Mouse (Mus musculus) forebrain, embryonic 10.5 days (tissue): ENCODE measurements around the gene Wdr25. TPM values are rescaled to one million over a fixed set of nuclear protein-coding genes. Genes with fewer than 3 reads are reported as not detected.
A peak's percentile ranks its signal among the peaks of the same experiment; 100 is the strongest.

Experiments
- DNase-seq: peaks from one replicate; pipeline ENCODE4 v3.0.0-alpha.2; 2017; ENCODE audit warnings: low spot score; ENCODE audit errors: extremely low spot score
- H3K27ac ChIP-seq: fragments of 300-500 bp; sonication (generic); 2 replicates; pipeline ENCODE4 v1.5.1; 2016; ENCODE audit warnings: mild to moderate bottlenecking
- H3K27me3 ChIP-seq: fragments of 300-500 bp; sonication (generic); 2 replicates; pipeline ENCODE4 v1.6.1; 2016; ENCODE audit warnings: mild to moderate bottlenecking; ENCODE audit not compliant: poor library complexity, severe bottlenecking
- H3K36me3 ChIP-seq: fragments of 300-500 bp; sonication (generic); replicated peaks from 2 replicates; pipeline ENCODE4 v1.6.1; 2016; ENCODE audit warnings: mild to moderate bottlenecking, moderate library complexity
- H3K4me1 ChIP-seq: fragments of 300-500 bp; sonication (generic); 2 replicates; pipeline ENCODE4 v1.6.1; 2016
- H3K4me3 ChIP-seq: fragments of 300-500 bp; sonication (generic); 2 replicates; pipeline ENCODE4 v1.5.1; 2016; ENCODE audit warnings: mild to moderate bottlenecking, moderate library complexity
- H3K9me3 ChIP-seq: fragments of 300-500 bp; sonication (generic); 2 replicates; pipeline ENCODE4 v1.6.1; 2016; ENCODE audit warnings: mild to moderate bottlenecking, moderate library complexity
- WGBS: fragments of 180-500 bp; shearing (Covaris S2); methylation state at CpG from one replicate; pipeline ENCODE4 v1.1.7; 2016; 5-methylcytosine and 5-hydroxymethylcytosine counted together
- polyA plus RNA-seq: library from polyadenylated mRNA; unstranded; fragments of >200 nt; fragmentation: Nextera tagmentation; extraction: Ambion mirVana; gene quantifications from 2 replicates; pipeline ENCODE4 v1.2.1, GENCODE M21; 2016

Wdr25 gene
- polyA plus RNA-seq, 1 experiment from 2014 or later: 9.9 TPM

DNA sequence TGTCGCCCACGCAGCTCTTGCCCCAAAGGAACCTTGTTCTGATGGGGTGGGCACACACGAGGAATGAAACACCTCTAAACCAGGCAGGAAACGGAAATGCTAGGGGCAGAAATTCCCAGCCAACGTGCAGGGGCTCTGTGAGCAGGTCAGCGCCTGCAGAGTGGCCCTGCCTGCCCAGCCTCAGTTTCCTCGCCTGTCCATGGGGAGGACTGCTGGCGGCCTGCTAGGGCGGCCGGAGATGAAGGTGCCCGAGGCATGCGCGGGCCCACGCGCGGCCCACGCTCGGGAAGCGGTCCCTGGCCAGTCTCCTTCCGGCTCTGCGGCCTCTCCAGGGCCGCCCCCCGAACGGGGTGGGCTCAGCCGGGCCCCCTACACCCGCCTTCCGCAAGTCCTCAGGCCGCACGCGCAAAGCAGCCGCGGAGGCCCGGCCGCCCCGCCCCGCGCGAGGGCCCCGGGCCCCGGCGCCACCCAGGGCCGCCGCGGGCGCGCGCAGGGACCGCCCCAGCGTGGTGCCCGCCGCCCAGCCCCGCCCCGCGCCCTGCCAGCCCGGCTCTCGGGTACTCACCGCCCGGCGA, 174.2 kb downstream of the Wdr25 start:
- Histone ChIP-seq H3K27ac (peak overlapping the region; percentile 89), H3K9me3 (no peaks in the 10 kb centered on the region; the same call in 1 of the 2 replicates), H3K36me3 (no peaks in the 10 kb centered on the region), H3K4me1 (peaks cover 20% of the 10 kb centered on the region), H3K27me3 (peaks cover 52% of the 10 kb centered on the region), H3K4me3 (peak overlapping the region; percentile 66)
- peak; percentile 46 for DNase-seq
- WGBS: 2% methylated on average over 51 of the region's 59 CpGs

DNA sequence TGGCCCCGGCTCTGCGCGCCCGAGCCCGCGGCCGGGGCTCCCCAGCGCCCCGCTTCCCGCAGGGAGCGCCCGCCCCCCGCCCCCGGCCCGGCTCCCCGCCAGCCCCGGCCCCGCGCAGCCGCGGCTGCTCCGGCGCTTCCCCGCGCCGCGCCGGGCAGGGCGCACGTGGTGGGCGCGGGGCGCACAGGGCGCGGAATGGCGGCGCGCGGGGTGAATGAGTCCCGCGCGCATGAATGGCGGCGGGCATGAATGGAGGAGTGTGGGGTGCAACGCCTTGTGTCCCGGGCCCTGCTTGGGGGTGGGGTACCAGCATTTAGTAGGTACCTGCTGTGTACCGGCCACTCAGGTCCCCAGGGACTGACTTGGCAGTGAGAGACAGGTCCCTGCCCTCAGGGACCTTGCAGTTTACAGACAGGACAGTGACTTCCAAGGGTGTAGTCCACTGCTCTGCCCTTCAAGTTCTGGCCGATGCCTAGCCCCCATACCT, 174.8 kb downstream of the Wdr25 start, which contains the start of gene Begain:
Gene Begain, minus strand, starts transcription at position 51 of the 487 bp plus-strand sequence.
- WGBS: 2% methylated on average over 48 of the region's 48 CpGs
- Histone ChIP-seq H3K4me3 (peak within 1 kb of the TSS; percentile 66), H3K27ac (peak within 1 kb of the TSS; percentile 89), H3K4me1 (peaks cover 20% of the 10 kb centered on the region), H3K36me3 (no peaks in the 10 kb centered on the region), H3K27me3 (peaks cover 55% of the 10 kb centered on the region), H3K9me3 (no peaks in the 10 kb centered on the region; the same call in 1 of the 2 replicates)
- no peak for DNase-seq

DNA sequence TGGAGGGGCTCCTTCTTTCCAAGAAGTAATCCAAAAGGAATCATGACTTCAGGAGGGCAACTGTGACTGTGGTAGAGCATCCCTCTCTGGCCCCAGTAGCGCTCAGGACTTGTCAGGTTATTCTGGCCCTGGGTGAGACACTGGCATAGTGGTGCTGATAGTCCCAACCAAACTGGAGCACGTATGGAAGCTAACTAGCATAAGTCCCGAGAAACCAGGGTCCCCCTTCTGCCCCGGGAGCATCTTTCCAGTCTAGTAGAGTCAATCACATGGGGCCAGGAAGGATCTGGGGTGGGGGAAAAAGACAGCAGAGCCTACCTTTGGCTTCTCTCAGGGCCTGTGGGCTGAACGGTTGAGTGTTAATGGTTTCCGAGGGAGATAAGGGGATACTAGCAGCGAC, 175.3 kb downstream of the Wdr25 start:
- Histone ChIP-seq H3K4me3 (peak overlapping the region; percentile 66), H3K36me3 (no peaks in the 10 kb centered on the region), H3K27ac (peak overlapping the region; percentile 89), H3K4me1 (peaks cover 20% of the 10 kb centered on the region), H3K9me3 (no peaks in the 10 kb centered on the region; the same call in 1 of the 2 replicates), H3K27me3 (peaks cover 56% of the 10 kb centered on the region)
- no peak for DNase-seq
- 80% methylated on average over 7 of the region's 7 CpGs for WGBS

- peaks cover 20% of the 10 kb centered on the region for H3K4me1 ChIP-seq
- H3K36me3 ChIP-seq: no peaks in the 10 kb centered on the region
- WGBS: 61% methylated on average over 2 of the region's 2 CpGs
- no peak overlapping the region for H3K4me3 ChIP-seq
- peaks cover 56% of the 10 kb centered on the region for H3K27me3 ChIP-seq
- H3K9me3 ChIP-seq: no peaks in the 10 kb centered on the region
- no peak overlapping the region for H3K27ac ChIP-seq
- DNase-seq: no peak
These were observed 176.3 kb downstream of the Wdr25 start for GRCm38 (mm10) chr12:109069751-109070150.

- Histone ChIP-seq H3K27ac (no peak overlapping the region), H3K9me3 (no peaks in the 10 kb centered on the region), H3K36me3 (no peaks in the 10 kb centered on the region), H3K27me3 (peaks cover 52% of the 10 kb centered on the region), H3K4me1 (peaks cover 20% of the 10 kb centered on the region), H3K4me3 (no peak overlapping the region)
- DNase-seq: no peak
- 89% methylated on average over 13 of the region's 13 CpGs for WGBS
These were observed 177.8 kb downstream of the Wdr25 start for GRCm38 (mm10) chr12:109071248-109071647.

- H3K27me3 ChIP-seq: peaks cover 34% of the 10 kb centered on the region
- H3K9me3 ChIP-seq: no peaks in the 10 kb centered on the region
- H3K4me1 ChIP-seq: no peaks in the 10 kb centered on the region
- no peak overlapping the region for H3K4me3 ChIP-seq
- no peak for DNase-seq
- H3K27ac ChIP-seq: no peak overlapping the region
- no peaks in the 10 kb centered on the region for H3K36me3 ChIP-seq
- 92% methylated on average over 6 of the region's 6 CpGs for WGBS
These were observed 180.7 kb downstream of the Wdr25 start for GRCm38 (mm10) chr12:109074106-109074505.

DNA sequence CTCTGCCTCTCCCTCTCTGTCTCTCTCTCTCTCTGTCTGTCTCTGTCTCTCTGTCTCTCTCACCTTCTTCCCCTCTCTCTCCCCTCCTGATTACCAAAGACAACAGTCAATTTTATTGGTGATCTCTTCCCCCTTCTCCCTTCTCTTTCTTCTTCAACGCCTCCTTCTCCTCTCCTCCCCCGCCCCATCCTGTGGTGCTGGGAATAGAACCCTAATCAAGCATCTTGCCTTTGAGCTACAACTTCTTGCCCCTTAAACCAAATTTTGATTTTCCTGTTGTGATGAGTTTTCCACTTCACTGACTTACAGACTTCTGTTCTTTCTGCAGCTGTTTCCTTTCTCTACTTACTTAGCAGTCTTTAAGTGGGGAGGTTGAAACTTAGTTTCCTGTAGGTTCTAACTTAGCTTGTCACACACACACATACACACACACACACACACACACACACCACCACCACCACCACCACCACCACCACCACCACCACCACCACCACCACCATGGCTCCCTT, 181.4 kb downstream of the Wdr25 start:
- Histone ChIP-seq H3K4me1 (no peaks in the 10 kb centered on the region), H3K36me3 (no peaks in the 10 kb centered on the region), H3K27ac (no peak overlapping the region), H3K4me3 (no peak overlapping the region), H3K27me3 (peaks cover 27% of the 10 kb centered on the region), H3K9me3 (no peaks in the 10 kb centered on the region)
- no peak for DNase-seq
- 85% methylated on average over 2 of the region's 2 CpGs for WGBS

DNA sequence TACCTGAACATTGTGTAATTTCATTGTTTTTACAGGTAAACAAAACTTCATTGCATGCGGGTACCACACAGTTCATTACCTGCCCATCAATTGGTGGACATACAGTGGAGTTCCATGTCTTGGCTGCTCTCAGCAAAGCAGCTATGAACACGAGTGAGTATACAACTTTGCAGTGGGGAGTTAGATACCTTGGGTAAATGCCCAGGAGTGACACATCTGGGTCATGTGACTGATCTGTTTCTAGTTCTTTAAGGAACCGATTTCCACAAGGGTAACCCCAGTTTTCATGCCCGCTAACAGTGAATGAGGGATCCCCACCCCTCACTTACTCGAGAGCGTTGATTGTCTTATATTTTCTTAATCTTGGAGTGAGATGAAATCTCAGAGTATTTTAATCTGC, 183.6 kb downstream of the Wdr25 start:
- Histone ChIP-seq H3K9me3 (no peaks in the 10 kb centered on the region), H3K36me3 (no peaks in the 10 kb centered on the region), H3K27ac (no peak overlapping the region), H3K4me3 (no peak overlapping the region), H3K27me3 (peaks cover 9% of the 10 kb centered on the region; the same call in 1 of the 2 replicates), H3K4me1 (no peaks in the 10 kb centered on the region)
- 85% methylated on average over 6 of the region's 6 CpGs for WGBS
- no peak for DNase-seq

Other genes starting within 250 kb of the Wdr25 start
- 1.1 and 1.7 TPM in 2 replicates for gene Degs2, start 191.3 kb upstream of the Wdr25 start, polyA plus RNA-seq
- gene Yy1, start 100.7 kb upstream of the Wdr25 start, polyA plus RNA-seq: 15.1 and 15.4 TPM in 2 replicates
- gene Slc25a29, start 57.7 kb upstream of the Wdr25 start, polyA plus RNA-seq: 11.7 and 12.1 TPM in 2 replicates
- gene Slc25a47, start 57.6 kb upstream of the Wdr25 start, polyA plus RNA-seq: 9.8 and 11.9 TPM in 2 replicates
- gene Wars, start 543 bp downstream of the Wdr25 start, polyA plus RNA-seq: 152 and 157 TPM in 2 replicates
- gene Begain, start 174.6 kb downstream of the Wdr25 start, polyA plus RNA-seq: 2.2 and 2.3 TPM in 2 replicates